Mouse (Mus musculus): ENCODE measurements around the gene Gm20219.
"Not testable (repeated sequence)": the region's sequence is repeated elsewhere in the genome, so short reads cannot be mapped to it uniquely, and the experiment has no call there.

Gm20219 gene

DNA sequence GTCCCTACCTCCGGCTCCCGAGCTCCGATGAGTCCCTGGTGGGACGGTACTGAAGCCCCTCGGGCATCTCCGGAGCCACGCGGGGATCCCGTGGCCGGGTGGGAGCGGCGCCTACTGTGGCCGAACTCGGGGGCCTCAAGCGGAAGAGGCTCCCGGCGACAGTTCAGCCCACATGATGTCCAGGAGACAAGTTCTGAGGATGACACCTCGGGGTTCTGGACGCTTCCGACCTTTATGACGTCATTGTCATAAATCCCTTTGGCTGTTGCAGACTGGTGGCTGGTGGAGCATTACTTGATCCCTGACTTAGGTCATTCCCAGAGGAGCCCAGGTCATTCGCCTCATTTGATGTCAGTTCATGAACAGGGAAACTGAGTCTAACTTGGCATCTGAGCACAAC lies 41.9 kb downstream of the Gm20219 start, which contains the start of gene Znrf4:
TSS of gene Znrf4 (minus strand) at position 122 of the 400 bp plus-strand sequence.
- no peak for DNase-seq (ENCODE audit: low spot score)

DNA sequence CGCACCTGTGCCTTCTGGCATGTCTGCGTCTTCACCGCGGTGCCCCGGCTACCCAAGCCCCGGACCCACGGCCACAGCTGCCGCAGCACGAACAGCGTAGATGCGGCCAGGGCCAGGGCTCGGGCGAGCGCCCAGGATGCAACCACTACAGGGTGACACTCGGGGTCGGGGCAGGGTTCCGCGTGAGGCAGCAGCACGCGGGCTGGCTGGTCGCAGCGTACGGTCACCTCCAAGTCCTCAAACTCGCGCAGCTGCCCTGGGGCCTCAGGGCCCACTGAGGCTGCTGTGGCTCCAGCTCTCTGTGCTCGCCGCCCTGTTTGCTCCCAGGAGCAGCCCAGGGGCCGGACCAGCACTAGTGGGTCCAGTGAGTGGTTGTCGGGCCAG lies 42.5 kb downstream of the Gm20219 start:
- DNase-seq (ENCODE audit: low spot score) = no peak

DNA sequence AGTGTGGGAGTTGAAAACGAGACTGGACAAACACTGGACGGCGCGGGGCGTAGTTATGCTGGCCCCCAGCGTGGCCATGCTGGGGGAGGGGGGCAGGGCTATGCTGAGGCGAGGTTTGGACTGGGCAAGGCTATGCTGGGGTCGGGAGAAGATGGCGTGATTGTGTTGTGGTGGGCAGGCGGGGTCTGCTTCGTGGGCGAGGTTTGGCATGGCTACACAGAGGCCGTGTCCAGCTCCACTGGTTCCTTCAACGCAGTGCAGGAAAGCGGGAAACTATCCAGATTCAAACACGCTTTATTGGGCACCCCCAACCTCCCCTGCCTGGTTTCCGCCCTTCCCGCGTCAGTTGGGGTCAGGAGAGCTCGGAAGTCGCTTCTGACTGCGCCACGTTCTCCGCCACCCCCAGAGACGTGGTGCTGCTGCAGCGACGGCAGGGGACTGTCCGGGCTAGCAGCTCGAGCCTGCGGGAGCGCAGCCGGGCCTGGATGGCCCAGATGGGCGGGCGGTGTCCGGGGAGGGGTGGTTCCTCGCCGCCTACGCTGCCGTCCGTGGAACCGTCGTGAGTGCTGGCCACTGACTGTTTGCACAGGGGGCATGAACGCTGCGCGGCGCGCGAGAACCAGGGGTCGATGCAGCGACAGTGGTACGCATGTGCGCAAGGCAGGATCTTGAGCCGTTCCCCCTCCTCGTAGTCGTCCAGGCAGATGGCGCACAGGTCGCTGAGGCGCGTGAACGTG lies 43.0 kb downstream of the Gm20219 start:
- DNase-seq (ENCODE audit: low spot score) = no peak

DNA sequence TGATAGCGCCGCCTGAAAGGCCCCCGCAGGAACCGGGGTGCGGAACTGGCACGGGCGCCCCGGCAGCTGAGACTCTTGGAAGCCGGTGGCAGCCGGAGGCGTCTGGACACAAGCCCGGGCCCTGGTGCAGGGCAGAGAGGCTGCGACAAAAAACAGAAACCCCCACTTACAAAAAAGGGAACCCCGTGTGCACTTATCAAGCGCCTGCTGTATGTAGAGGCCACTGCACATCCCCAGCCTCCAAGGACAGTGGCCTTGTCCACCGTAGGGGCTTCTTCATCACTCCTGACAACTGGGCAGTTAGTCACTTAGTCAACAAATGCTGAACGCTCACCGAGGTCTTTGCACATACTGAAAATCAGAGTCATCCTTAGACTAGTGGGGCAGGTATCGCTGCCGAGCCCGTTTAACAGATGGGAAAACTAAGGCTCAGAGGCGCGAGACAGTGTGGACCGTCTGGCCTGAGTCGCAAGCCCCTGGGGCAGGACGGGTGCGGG lies 43.7 kb downstream of the Gm20219 start:
- DNase-seq (ENCODE audit: low spot score) = no peak

DNA sequence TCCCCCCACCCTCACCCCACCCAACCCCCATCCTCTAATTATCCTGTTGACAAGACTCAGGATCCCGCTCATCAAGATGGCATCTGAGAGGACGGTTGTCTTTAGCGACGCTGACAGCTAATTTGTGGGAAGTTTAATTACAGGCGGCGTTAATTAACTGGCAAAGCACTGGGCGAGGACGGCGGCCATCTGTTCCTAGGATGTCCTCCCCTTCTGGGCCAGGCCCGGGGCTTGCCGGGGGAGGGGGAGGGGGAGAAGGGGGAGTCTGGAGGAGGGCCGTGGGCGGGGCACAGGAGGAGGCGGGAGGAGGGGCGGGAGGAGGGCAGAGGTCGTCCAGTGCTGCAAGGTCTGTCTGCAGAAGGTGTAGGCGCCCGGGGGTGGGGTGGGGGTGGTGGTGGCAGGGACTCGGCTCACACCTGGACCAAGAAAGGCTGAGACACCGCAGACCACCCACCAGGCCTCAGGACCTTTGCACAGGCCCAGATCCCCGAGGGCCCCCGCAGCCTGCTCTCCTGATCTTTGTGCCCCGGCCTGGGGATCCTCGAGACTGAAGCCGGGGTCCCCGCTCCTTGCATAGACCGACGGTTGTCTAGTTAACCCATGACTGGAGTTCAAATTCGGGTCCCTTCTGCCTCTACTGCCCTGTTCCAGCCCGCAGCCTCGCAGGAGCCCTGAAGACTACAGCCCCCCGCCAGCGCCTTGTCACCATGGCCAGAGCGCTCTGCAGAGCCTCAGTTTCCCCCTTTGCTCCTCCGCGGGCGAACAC lies 44.3 kb downstream of the Gm20219 start:
- DNase-seq (ENCODE audit: low spot score) = no peak

DNA sequence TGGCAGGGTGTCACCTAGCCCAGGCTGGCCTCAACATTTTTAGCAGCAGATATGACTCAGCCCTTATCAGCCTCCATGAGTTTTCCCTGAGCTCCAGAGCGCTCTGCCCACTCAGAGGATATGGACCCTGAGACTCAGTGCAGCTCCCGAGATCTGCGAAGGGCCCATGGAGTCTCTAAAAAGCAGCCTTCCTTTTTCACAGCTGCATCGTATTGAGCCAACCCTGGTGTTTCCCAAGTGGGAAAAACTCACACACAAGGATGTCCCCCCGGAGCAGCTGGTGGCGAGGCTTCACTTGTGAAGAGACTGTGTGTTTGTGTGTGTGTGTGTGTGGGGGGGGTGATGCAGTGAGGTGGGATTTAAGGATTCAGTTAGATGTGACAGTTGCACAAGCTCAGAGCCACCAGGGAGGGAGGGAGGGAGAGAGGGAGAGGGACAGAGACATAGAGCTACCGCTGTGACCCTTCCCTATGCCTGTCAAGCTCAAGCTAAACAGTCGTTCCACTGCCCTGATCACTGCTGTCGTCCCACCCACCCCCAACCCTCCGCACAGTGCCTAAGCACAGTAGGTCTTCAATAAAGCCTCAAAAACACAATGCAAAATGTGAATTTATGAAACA lies 45.1 kb downstream of the Gm20219 start:
- DNase-seq (ENCODE audit: low spot score) = no peak

DNA sequence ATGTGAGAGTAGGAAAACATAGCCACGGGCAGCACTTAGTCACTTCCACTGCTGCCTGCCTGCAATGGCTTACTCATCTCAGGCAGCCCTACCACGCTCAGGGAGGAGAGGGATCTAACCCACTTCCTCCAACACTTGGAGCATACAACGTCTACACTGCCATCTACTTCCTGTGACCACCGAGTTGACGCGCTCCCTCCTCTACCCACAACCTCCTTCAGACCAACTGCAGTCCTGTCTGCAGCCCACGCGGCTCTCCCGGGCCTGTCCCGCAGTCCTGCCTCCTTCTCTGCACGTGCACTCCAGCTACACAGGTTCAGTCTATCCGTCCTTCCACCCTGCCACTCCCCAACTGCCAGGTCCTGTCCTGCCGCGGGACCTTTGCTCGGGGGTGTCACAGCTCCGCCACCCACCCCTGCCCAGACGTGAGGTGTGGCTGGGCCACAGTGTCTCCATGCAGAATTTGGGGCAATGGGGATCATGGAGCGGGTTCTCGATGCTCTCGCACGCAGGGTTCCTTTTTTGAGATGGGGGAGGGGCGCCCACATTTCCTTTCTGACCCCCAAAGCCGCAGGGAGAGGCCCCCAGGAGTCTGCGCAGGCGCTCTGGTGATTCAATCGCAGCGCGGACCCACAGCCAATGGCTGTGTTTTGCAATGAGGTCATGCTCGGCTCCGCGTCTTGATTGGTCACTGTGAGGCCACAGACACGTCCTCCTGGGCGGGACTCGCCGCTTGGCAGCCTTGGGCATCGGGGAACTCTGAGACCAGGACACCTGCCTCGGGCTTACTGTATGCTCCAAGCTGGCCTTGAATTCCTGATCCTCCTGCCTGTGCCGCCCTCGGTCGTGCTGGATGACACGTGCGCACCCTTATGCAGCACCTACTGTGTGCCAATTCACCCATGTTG lies 46.8 kb downstream of the Gm20219 start:
- peak; percentile 90 for DNase-seq (ENCODE audit: low spot score)

DNA sequence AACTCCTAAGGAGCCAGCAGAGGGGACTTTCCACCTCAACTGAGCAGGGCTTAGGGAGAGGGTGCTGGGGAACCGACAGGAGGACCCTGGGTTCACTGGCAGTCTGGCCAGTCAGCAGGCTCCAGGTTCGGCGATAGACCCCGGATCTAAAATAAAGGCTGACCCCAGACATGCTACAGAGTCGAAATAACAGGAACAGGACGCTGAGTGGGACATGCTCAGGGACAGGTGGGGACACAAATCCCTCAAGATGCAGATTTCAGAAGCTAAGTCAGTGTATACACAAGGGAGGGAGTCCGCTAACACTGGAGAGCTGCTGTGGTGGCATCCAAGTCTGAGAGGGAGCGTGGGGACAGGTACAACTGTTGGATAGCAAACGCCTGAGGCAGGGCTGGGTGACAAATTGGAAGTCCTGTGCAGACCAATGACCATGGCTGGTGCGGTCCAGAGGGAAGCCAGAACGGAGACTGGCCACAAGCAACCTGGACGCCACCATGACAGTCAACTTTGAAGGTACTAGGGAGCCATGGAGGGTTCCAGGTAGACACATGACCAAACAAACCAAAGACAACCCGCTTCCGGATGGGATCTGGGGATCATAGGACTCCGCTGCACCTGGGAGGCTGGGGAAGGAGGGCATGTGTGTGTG lies 47.6 kb downstream of the Gm20219 start:
- DNase-seq (ENCODE audit: low spot score) = no peak

DNA sequence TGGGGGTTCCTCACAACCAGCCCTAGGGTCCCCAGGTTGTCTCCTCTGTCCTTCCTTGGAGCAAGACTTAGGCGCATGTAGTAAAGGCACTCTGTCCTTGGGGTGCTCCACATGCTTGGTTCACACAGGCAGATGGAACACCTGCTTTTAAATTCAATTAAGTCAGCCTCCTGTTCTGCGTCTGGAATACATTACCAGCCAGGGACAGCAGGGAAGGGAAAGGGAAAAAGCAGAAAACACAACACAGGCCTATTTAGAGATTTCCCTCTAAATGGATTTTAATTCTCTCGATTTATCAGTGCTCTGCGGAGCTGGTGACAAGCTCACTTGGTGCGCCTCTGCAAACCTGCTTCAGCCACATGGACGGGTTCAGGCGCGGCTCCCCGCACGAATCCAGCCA lies 48.8 kb downstream of the Gm20219 start:
- no peak for DNase-seq (ENCODE audit: low spot score)

DNA sequence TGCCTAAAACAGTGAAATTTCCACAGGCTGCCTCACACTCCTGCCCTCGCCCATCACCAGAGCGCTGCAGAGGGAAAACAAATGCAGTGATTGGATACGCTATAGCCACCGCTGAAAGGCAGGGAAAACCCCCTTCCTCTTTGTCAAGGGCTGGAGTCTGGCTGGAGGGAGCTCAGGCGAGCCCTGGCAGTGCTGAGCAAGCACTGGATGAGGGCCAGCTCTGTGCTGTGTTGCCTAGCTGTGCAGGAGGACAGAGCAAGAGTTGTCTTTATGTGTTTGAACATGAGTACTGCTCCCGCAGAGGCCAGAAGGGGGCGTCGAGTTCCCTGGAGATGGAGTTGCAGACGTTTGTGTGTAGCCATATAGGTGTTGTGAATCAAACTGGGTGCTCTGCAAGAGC lies 51.7 kb downstream of the Gm20219 start:
- no peak for DNase-seq (ENCODE audit: low spot score)

DNA sequence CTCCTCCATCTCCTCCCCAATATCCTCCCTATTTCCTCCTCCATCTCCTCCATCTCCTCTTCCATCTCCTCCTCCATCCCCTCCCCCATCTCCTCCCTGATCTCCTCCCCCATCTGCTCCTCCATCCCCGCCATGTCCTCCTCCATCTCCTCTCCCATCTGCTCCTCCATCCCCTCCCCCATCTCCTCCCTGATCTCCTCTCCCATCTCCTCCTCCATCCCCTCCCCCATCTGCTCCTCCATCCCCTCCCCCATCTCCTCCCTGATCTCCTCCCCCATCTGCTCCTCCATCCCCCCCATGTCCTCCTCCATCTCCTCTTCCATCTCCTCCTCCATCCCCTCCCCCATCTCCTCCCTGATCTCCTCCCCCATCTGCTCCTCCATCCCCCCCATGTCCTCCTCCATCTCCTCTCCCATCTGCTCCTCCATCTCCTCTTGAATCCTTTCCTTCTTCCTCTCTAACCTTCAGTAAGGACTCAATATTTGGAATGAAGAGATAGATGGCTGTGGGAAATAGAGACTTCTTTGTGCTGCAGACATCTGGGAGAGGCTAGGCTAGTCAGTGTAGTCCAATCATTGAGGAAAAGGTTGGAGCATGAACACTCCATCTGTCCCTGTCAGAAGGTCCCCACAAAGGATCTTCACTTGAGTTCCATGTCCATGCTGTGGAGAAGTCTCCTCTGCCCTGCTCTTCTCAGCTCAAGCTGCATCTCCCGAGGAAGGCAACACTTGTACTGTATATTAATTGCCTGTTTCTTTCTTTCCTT lies 52.4 kb downstream of the Gm20219 start:
- DNase-seq (ENCODE audit: low spot score) = not testable (repeated sequence)

Data from urinary bladder, postnatal 25 days (tissue).